Comparison of ENCODE assay signal across 28 mouse cellular contexts in genomic region chr11:6437667-6438066, GRCm38 (mm10).
"Had no signal": no experiment of that assay in that cellular context is flagged by ENCODE, and none has a peak within 500 bp of the region (broad histone marks: within the 10 kb centered on the region; RNA-seq: fewer than 3 reads in every experiment).

No protein-coding gene starts in this region.

- H3K9ac ChIP-seq: embryonic facial prominence, embryonic 12.5 days; embryonic facial prominence, embryonic 13.5 days; embryonic facial prominence, embryonic 15.5 days; forebrain, embryonic 12.5 days; forebrain, embryonic 13.5 days; forebrain, embryonic 15.5 days; forebrain, postnatal 0 days had no signal

- H3K27ac ChIP-seq: embryonic facial prominence, embryonic 10.5 days; embryonic facial prominence, embryonic 12.5 days; embryonic facial prominence, embryonic 13.5 days; embryonic facial prominence, embryonic 15.5 days; forebrain, embryonic 10.5 days; forebrain, embryonic 12.5 days; forebrain, embryonic 13.5 days; forebrain, embryonic 15.5 days; gastrocnemius, adult 2 months had no signal

- H3K9me3 ChIP-seq: embryonic facial prominence, embryonic 10.5 days; embryonic facial prominence, embryonic 12.5 days; embryonic facial prominence, embryonic 13.5 days; embryonic facial prominence, embryonic 15.5 days; forebrain, embryonic 10.5 days; forebrain, embryonic 12.5 days; forebrain, embryonic 13.5 days; forebrain, embryonic 15.5 days had no signal

- ATAC-seq: forebrain, embryonic 13.5 days; forebrain, embryonic 14.5 days; forebrain, embryonic 15.5 days; forebrain, embryonic 16.5 days; forebrain, postnatal 0 days had no signal

- DNase-seq: cerebellum, adult 18-20 months; cerebellum, adult 2 months; cerebellum, adult 8-10 months; cerebellum, adult 9-10 months; cerebellum, adult 9-11 months; cerebellum, postnatal 10 days; cerebellum, postnatal 14 days; cerebellum, postnatal 25 days; cerebellum, postnatal 36 days; embryo, embryonic 11 days; forebrain, postnatal 0 days; gastrocnemius, adult 2 months; gastrocnemius, postnatal 10 days; gastrocnemius, postnatal 14 days; gastrocnemius, postnatal 25 days; gastrocnemius, postnatal 36 days; heart, adult 18-20 months had no signal

- H3K4me1 ChIP-seq: embryonic facial prominence, embryonic 10.5 days; embryonic facial prominence, embryonic 12.5 days; embryonic facial prominence, embryonic 15.5 days; forebrain, embryonic 10.5 days had no signal

- H3K4me3 ChIP-seq: embryonic facial prominence, embryonic 10.5 days; embryonic facial prominence, embryonic 12.5 days; embryonic facial prominence, embryonic 13.5 days; embryonic facial prominence, embryonic 15.5 days; erythroblast, embryonic 14.5 days; forebrain, embryonic 10.5 days; forebrain, embryonic 12.5 days; forebrain, embryonic 13.5 days; forebrain, embryonic 15.5 days; gastrocnemius, adult 2 months had no signal

- H3K4me2 ChIP-seq: embryonic facial prominence, embryonic 12.5 days; embryonic facial prominence, embryonic 13.5 days; embryonic facial prominence, embryonic 15.5 days; forebrain, embryonic 12.5 days; forebrain, embryonic 13.5 days; forebrain, embryonic 15.5 days had no signal

- H3K27me3 ChIP-seq: embryonic facial prominence, embryonic 12.5 days; embryonic facial prominence, embryonic 13.5 days; embryonic facial prominence, embryonic 15.5 days; forebrain, embryonic 12.5 days; forebrain, embryonic 13.5 days; forebrain, embryonic 15.5 days had no signal
